Mouse (Mus musculus): ENCODE data around the gene Dctn2. TPM values are rescaled to one million over a fixed set of nuclear protein-coding genes. Genes with fewer than 3 reads are reported as not detected.

Dctn2 gene
- total and polyA plus RNA-seq, 3 experiments: 240 to 297 TPM; not detected in 1

DNA sequence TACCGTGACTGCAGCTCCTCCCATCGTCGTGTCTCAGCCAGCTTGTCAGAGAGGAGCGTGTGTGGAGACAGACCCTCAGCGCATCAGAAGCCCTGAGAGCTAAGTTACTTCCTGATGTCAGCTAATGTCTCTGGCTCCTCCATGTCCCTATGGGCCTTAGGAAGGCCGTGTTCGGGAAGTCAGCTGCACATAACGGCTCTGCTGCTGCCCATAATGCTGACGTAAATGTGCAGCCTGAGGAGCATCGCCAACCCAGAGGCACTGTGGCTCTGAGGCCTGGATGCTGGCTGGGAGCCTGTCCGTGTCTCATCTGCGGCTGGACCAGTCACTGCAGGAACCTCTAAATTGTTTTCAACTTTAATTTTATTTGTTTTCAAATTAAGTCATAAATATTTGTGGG is 2.9 kb downstream of the Dctn2 start:
- TF ChIP-seq POLR2AphosphoS2 (IDR thresholded peaks at IDR 0.05; ENCODE audit: low read length): no peak
- TF ChIP-seq GABPA (IDR thresholded peaks at IDR 0.05; ENCODE audit: low read depth, low read length): no peak
- TF ChIP-seq ETS1 (IDR thresholded peaks at IDR 0.05; ENCODE audit: low read depth, low read length): no peak
- TF ChIP-seq MXI1 (IDR thresholded peaks at IDR 0.05; ENCODE audit: low read depth, low read length): no peak
- no peak for TF ChIP-seq SIN3A (IDR thresholded peaks at IDR 0.05; ENCODE audit: low read length)
- no peak for TF ChIP-seq E2F4 (IDR thresholded peaks at IDR 0.05; ENCODE audit: borderline replicate concordance, low read depth, low read length)
- TF ChIP-seq ZMIZ1 (IDR thresholded peaks at IDR 0.05; ENCODE audit: low read depth, low read length): no peak
- no peak for TF ChIP-seq MAZ (IDR thresholded peaks at IDR 0.05; ENCODE audit: low read depth, low read length)
- no peak for TF ChIP-seq NRF1 (IDR thresholded peaks at IDR 0.05; ENCODE audit: insufficient read depth, low read depth, low read length, poor library complexity, severe bottlenecking)
- no peak for TF ChIP-seq TBP (IDR thresholded peaks at IDR 0.05; ENCODE audit: low read depth, low read length)
- H3K27me3 ChIP-seq (ENCODE audit: control insufficient read depth in 1 of 2, insufficient read depth in 2 of 2, low read length in 2 of 2): no peaks in the 10 kb centered on the region
- no peaks in the 10 kb centered on the region for H3K9me3 ChIP-seq (replicated peaks; ENCODE audit: insufficient read depth, low read length)
- H3K27ac ChIP-seq (ENCODE audit: control insufficient read depth, low read depth, low read length): no peak overlapping the region
- H3K4me3 ChIP-seq (ENCODE audit: control insufficient read depth in 1 of 2, insufficient read depth in 1 of 2, low read depth in 2 of 2, low read length in 2 of 2): no peak overlapping the region
- H3K9ac ChIP-seq (ENCODE audit: control insufficient read depth, low read depth, low read length, poor library complexity, severe bottlenecking): no peak overlapping the region
- no peak for DNase-seq (ENCODE audit: low read depth, low spot score)
- peaks cover 37% of the 10 kb centered on the region for H3K79me2 ChIP-seq (ENCODE audit: control insufficient read depth, insufficient read depth, low read length, poor library complexity)
- H3K36me3 ChIP-seq (ENCODE audit: control insufficient read depth in 1 of 2, insufficient read depth in 2 of 2, low read length in 2 of 2): peaks cover 5 to 11% of the 10 kb centered on the region in 2 experiments; a peak in 3 of 4 replicates
- peaks cover 0 to 11% of the 10 kb centered on the region in 2 experiments; a peak in 3 of 4 replicates for H3K4me1 ChIP-seq (ENCODE audit: control insufficient read depth in 1 of 2, insufficient read depth in 2 of 2, low read length in 2 of 2)

DNA sequence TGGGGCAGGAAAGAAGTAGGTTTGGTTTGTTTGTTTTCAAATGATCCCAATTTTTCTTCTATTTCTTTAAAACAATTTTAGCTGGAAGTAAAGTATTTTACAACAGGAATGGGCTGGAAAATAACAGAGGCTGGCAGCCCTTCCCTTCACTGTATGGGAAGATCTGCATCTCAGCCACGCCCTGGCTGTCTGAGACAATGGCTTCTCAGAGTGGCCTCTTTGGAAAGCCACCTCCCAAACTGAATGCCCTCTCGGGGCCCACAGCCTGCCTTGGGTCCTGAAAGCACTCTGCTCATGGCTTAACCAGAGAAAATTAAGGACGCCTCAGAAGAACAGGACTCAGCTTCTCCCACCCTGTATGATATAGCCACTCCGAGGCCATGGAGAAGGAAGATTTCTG is 3.7 kb downstream of the Dctn2 start:
- no peaks in the 10 kb centered on the region for H3K27me3 ChIP-seq (ENCODE audit: control insufficient read depth in 1 of 2, insufficient read depth in 2 of 2, low read length in 2 of 2)
- peaks cover 0 to 17% of the 10 kb centered on the region in 2 experiments for H3K4me1 ChIP-seq (ENCODE audit: control insufficient read depth in 1 of 2, insufficient read depth in 2 of 2, low read length in 2 of 2)
- TF ChIP-seq KAT2A (conservative IDR thresholded peaks at IDR 0.05; ENCODE audit: low read depth, low read length) (no peak), POLR2AphosphoS5 (IDR thresholded peaks at IDR 0.05; ENCODE audit: borderline replicate concordance, low read depth, low read length) (no peak), POLR2AphosphoS2 (IDR thresholded peaks at IDR 0.05; ENCODE audit: low read length) (no peak), JUND (IDR thresholded peaks at IDR 0.05; ENCODE audit: low read depth, low read length) (no peak), MAZ (IDR thresholded peaks at IDR 0.05; ENCODE audit: low read depth, low read length) (no peak), ZC3H11A (IDR thresholded peaks at IDR 0.05; ENCODE audit: low read depth, low read length) (no peak)
- H3K79me2 ChIP-seq (ENCODE audit: control insufficient read depth, insufficient read depth, low read length, poor library complexity): peaks cover 45% of the 10 kb centered on the region
- H3K4me3 ChIP-seq (ENCODE audit: control insufficient read depth in 1 of 2, insufficient read depth in 1 of 2, low read depth in 2 of 2, low read length in 2 of 2): no peak overlapping the region
- H3K36me3 ChIP-seq (ENCODE audit: control insufficient read depth in 1 of 2, insufficient read depth in 2 of 2, low read length in 2 of 2): peaks cover 7 to 16% of the 10 kb centered on the region in 2 experiments
- H3K9me3 ChIP-seq (replicated peaks; ENCODE audit: insufficient read depth, low read length): no peaks in the 10 kb centered on the region
- no peak overlapping the region for H3K27ac ChIP-seq (ENCODE audit: control insufficient read depth, low read depth, low read length)
- DNase-seq (ENCODE audit: low read depth, low spot score): no peak
- H3K9ac ChIP-seq (ENCODE audit: control insufficient read depth, low read depth, low read length, poor library complexity, severe bottlenecking): no peak overlapping the region

DNA sequence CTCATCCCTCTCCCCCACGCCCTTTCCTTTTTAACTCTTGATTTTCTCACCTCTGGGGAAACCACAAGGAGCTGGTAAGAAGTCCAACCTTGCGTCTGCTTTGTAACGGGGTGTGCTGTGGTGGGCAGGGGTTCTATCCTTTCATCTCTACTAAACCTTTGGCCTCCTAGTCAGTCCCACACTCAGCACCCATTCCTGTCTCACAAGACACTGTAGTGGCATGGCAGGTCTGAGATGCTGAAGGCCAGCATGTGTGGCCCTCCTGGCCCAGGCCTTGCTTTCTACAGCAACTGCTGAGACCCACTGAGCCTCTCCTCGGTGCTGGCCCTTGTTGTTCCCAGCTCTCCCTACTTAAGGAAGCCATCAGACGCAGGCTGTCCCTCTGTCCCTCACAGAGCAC is 6.2 kb downstream of the Dctn2 start:
- Histone ChIP-seq H3K36me3 (ENCODE audit: control insufficient read depth in 1 of 2, insufficient read depth in 2 of 2, low read length in 2 of 2) (peaks cover 15 to 22% of the 10 kb centered on the region in 2 experiments), H3K79me2 (ENCODE audit: control insufficient read depth, insufficient read depth, low read length, poor library complexity) (peaks cover 37% of the 10 kb centered on the region), H3K9me3 (replicated peaks; ENCODE audit: insufficient read depth, low read length) (no peaks in the 10 kb centered on the region), H3K4me1 (ENCODE audit: control insufficient read depth in 1 of 2, insufficient read depth in 2 of 2, low read length in 2 of 2) (peaks cover 0 to 12% of the 10 kb centered on the region in 2 experiments; a peak in 3 of 4 replicates), H3K27ac (ENCODE audit: control insufficient read depth, low read depth, low read length) (peak overlapping the region; percentile 97), H3K4me3 (ENCODE audit: control insufficient read depth in 1 of 2, insufficient read depth in 1 of 2, low read depth in 2 of 2, low read length in 2 of 2) (peak overlapping the region; percentile 59 to 80), H3K9ac (ENCODE audit: control insufficient read depth, low read depth, low read length, poor library complexity, severe bottlenecking) (peak overlapping the region; percentile 64), H3K27me3 (ENCODE audit: control insufficient read depth in 1 of 2, insufficient read depth in 2 of 2, low read length in 2 of 2) (no peaks in the 10 kb centered on the region)
- peak; percentile 54 for DNase-seq (ENCODE audit: low read depth, low spot score)
- TF ChIP-seq KAT2A (conservative IDR thresholded peaks at IDR 0.05; ENCODE audit: low read depth, low read length) (no peak), MYB (IDR thresholded peaks at IDR 0.05; ENCODE audit: low read depth, low read length) (no peak), CTCF (IDR thresholded peaks at IDR 0.05 in 2 of 3, conservative IDR thresholded peaks at IDR 0.05 in 1 of 3; ENCODE audit: control insufficient read depth in 1 of 3, insufficient read depth in 1 of 3, low read depth in 2 of 3, low read length in 3 of 3, poor library complexity in 1 of 3, severe bottlenecking in 1 of 3) (no peak), CHD1 (IDR thresholded peaks at IDR 0.05; ENCODE audit: low read depth, low read length) (0 out of 2 replicates have a peak, but pooled peaks have one; percentile 52), NRF1 (IDR thresholded peaks at IDR 0.05; ENCODE audit: insufficient read depth, low read depth, low read length, poor library complexity, severe bottlenecking) (no peak), E2F4 (IDR thresholded peaks at IDR 0.05; ENCODE audit: borderline replicate concordance, low read depth, low read length) (no peak), USF1 (IDR thresholded peaks at IDR 0.05; ENCODE audit: low read depth, low read length) (no peak), POLR2AphosphoS2 (IDR thresholded peaks at IDR 0.05; ENCODE audit: low read length) (peak; percentile 29; the same call in 1 of the 2 replicates), UBTF (IDR thresholded peaks at IDR 0.05; ENCODE audit: borderline replicate concordance, insufficient read depth, low read depth, low read length) (no peak), RAD21 (IDR thresholded peaks at IDR 0.05; ENCODE audit: low read depth, low read length) (no peak), MAFK (IDR thresholded peaks at IDR 0.05; ENCODE audit: borderline replicate concordance, low read depth, low read length) (no peak), TBP (IDR thresholded peaks at IDR 0.05; ENCODE audit: low read depth, low read length) (no peak), ETS1 (IDR thresholded peaks at IDR 0.05; ENCODE audit: low read depth, low read length) (no peak), BHLHE40 (IDR thresholded peaks at IDR 0.05; ENCODE audit: borderline replicate concordance, low read depth, low read length) (no peak), SIN3A (IDR thresholded peaks at IDR 0.05; ENCODE audit: low read length) (no peak), JUND (IDR thresholded peaks at IDR 0.05; ENCODE audit: low read depth, low read length) (no peak), ELF1 (IDR thresholded peaks at IDR 0.05; ENCODE audit: low read depth, low read length) (no peak), ZKSCAN1 (IDR thresholded peaks at IDR 0.05; ENCODE audit: low read depth, low read length) (no peak)

Measured in MEL (cell line).